Mouse (Mus musculus): ENCODE data around the gene Clstn1. TPM values are rescaled to one million over a fixed set of nuclear protein-coding genes. Genes with fewer than 3 reads are reported as not detected.

Gene Clstn1
- polyA plus RNA-seq, 1 experiment from 2014 or later, result 34.3 TPM

DNA sequence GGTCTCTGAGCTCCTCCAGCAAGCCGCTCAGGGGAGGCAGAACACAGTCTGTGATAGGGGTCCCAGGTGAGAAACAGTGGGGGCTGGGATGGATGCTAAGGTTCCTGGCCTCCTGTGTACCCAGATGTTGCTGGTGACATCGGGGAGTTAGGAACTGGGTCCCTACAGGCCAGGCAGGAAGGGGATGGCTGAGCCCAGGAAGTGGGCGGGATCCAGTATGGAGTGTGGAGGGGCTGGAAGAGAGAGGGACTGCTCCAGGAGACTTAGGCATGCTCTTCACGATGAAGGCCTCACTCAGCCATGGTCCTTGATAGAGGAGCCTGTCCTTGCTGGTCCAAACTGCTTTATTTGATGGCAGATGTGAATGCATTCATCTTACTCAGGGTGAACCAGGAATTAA, 13.9 kb downstream of the Clstn1 start:
- Histone ChIP-seq H3K4me2 (replicated peaks; ENCODE audit: low read depth) (no peak overlapping the region), H3K27me3 (replicated peaks; ENCODE audit: control insufficient read depth, insufficient read depth, low read length) (no peaks in the 10 kb centered on the region), H3K27ac (ENCODE audit: low read depth, low read length) (no peak overlapping the region), H3K9me3 (ENCODE audit: control insufficient read depth) (no peaks in the 10 kb centered on the region), H3K36me3 (ENCODE audit: control insufficient read depth, insufficient read depth) (no peaks in the 10 kb centered on the region), H3K9ac (ENCODE audit: low read depth, low read length) (no peak overlapping the region), H3K4me1 (replicated peaks; ENCODE audit: control insufficient read depth, insufficient read depth, low read length) (no peaks in the 10 kb centered on the region; the same call in 1 of the 2 replicates), H3K4me3 (ENCODE audit: low read depth, low read length) (no peak overlapping the region)
- no peak for ATAC-seq
- WGBS, result 86% methylated on average over 4 of the region's 4 CpGs
- TF ChIP-seq CTCF (IDR thresholded peaks at IDR 0.05; ENCODE audit: low read depth), result no peak

DNA sequence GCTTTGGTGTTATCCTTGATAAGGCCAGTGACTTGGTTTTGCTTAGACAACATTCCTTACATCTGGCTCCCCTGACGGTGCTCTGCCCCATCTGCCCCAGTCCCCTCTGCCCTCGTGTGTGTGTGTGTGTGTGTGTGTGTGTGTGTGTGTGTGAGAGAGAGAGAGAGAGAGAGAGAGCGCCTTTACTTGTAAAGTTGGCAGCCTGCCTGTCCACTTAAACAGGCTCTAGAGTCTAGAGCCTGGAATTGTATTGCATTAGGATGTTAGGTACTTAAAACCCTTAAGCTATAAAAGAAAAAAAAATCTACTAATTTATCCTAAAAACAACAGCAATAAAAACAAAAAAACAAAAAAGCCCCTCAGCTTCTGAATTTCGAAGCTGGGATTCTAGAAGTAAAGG, 15.2 kb downstream of the Clstn1 start:
- Histone ChIP-seq H3K9me3 (ENCODE audit: control insufficient read depth) (no peaks in the 10 kb centered on the region), H3K27ac (ENCODE audit: low read depth, low read length) (no peak overlapping the region), H3K4me2 (replicated peaks; ENCODE audit: low read depth) (no peak overlapping the region), H3K4me1 (replicated peaks; ENCODE audit: control insufficient read depth, insufficient read depth, low read length) (no peaks in the 10 kb centered on the region; the same call in 1 of the 2 replicates), H3K27me3 (replicated peaks; ENCODE audit: control insufficient read depth, insufficient read depth, low read length) (no peaks in the 10 kb centered on the region), H3K36me3 (ENCODE audit: control insufficient read depth, insufficient read depth) (no peaks in the 10 kb centered on the region; the same call in 1 of the 2 replicates), H3K4me3 (ENCODE audit: low read depth, low read length) (no peak overlapping the region), H3K9ac (ENCODE audit: low read depth, low read length) (no peak overlapping the region)
- 23% methylated on average over 4 of the region's 4 CpGs for WGBS
- ATAC-seq, result no peak
- no peak for TF ChIP-seq CTCF (IDR thresholded peaks at IDR 0.05; ENCODE audit: low read depth)

DNA sequence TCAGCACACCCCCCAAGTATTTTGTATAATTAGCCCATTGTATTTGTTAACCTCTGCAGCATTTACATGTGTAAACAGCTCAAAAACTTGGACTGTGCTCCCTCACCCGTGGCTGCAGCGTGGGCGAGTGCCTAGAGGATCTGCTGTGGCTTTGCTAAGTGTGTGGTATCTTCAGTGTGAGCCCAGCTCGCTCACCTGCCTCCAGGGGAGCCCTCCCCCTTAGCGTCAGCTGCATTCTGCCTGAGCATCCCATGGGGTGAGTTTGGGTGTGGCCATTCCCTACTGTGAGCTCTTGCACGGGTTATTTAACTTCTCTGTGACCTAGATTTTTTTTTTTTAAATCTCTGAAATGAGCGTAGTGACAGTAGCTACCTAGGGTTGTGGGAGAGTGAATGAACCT, 16.0 kb downstream of the Clstn1 start:
- Histone ChIP-seq H3K27ac (ENCODE audit: low read depth, low read length) (no peak overlapping the region), H3K4me1 (replicated peaks; ENCODE audit: control insufficient read depth, insufficient read depth, low read length) (no peaks in the 10 kb centered on the region; the same call in 1 of the 2 replicates)
- 44% methylated on average over 7 of the region's 7 CpGs for WGBS

DNA sequence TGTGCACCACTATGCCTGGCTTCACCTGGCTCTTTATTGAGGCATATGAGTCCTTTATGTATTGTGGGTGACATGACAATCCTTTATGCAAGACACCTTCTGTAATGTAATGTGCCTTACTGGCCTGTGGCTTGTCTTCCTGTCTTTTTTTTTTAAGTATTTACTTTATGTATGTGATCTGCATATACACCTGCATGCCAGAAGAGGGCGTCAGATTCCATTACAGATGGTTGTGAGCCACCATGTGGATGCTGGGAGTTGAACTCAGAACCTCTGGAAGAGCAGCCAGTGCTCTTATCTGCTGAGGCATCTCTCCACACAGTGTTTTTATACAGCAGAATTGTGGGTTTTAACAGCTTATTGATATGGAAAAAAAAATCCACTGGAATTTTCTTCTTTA, 17.6 kb downstream of the Clstn1 start:
- Histone ChIP-seq H3K4me1 (replicated peaks; ENCODE audit: control insufficient read depth, insufficient read depth, low read length) (no peaks in the 10 kb centered on the region; the same call in none of the 2 replicates), H3K4me2 (replicated peaks; ENCODE audit: low read depth) (no peak overlapping the region), H3K9ac (ENCODE audit: low read depth, low read length) (no peak overlapping the region), H3K27me3 (replicated peaks; ENCODE audit: control insufficient read depth, insufficient read depth, low read length) (no peaks in the 10 kb centered on the region), H3K9me3 (ENCODE audit: control insufficient read depth) (no peaks in the 10 kb centered on the region), H3K4me3 (ENCODE audit: low read depth, low read length) (no peak overlapping the region), H3K27ac (ENCODE audit: low read depth, low read length) (no peak overlapping the region), H3K36me3 (ENCODE audit: control insufficient read depth, insufficient read depth) (no peaks in the 10 kb centered on the region; the same call in 1 of the 2 replicates)
- ATAC-seq, result no peak
- peak; percentile 22; the same call in 1 of the 2 replicates for TF ChIP-seq CTCF (IDR thresholded peaks at IDR 0.05; ENCODE audit: low read depth)
- WGBS, result 58% methylated on average over 1 of the region's 1 CpGs

More for the DNA sequence above, 16.0 kb downstream of the Clstn1 start:
- H3K4me2 ChIP-seq (replicated peaks; ENCODE audit: low read depth), result no peak overlapping the region
- H3K9me3 ChIP-seq (ENCODE audit: control insufficient read depth), result no peaks in the 10 kb centered on the region
- no peak overlapping the region for H3K4me3 ChIP-seq (ENCODE audit: low read depth, low read length)
- ATAC-seq, result no peak
- no peaks in the 10 kb centered on the region for H3K27me3 ChIP-seq (replicated peaks; ENCODE audit: control insufficient read depth, insufficient read depth, low read length)
- TF ChIP-seq CTCF (IDR thresholded peaks at IDR 0.05; ENCODE audit: low read depth), result no peak
- H3K36me3 ChIP-seq (ENCODE audit: control insufficient read depth, insufficient read depth), result no peaks in the 10 kb centered on the region; the same call in 1 of the 2 replicates
- no peak overlapping the region for H3K9ac ChIP-seq (ENCODE audit: low read depth, low read length)

DNA sequence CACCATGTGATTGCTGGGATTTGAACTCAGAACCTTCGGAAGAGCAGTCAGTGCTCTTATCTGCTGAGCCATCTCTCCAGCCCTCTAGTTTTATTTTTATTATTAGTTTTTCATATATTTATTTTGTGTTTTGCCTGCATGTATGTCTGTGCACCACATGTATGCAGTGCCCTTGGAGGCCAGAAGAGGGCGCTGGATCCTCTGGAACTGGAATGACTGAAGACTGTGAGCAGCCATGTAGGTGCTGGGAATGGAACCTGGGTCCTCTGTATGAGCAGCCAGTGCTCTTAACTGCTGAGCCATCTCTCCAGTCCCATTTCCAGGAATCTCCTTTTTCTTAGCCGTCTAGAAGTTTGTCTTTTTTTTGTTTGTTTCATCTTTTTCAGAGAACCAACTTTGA, 18.2 kb downstream of the Clstn1 start:
- no peaks in the 10 kb centered on the region for H3K9me3 ChIP-seq (ENCODE audit: control insufficient read depth)
- peak; percentile 56 for TF ChIP-seq CTCF (IDR thresholded peaks at IDR 0.05; ENCODE audit: low read depth)
- no peak overlapping the region for H3K27ac ChIP-seq (ENCODE audit: low read depth, low read length)
- no peak overlapping the region for H3K4me2 ChIP-seq (replicated peaks; ENCODE audit: low read depth)
- H3K27me3 ChIP-seq (replicated peaks; ENCODE audit: control insufficient read depth, insufficient read depth, low read length), result no peaks in the 10 kb centered on the region
- no peak overlapping the region for H3K9ac ChIP-seq (ENCODE audit: low read depth, low read length)
- no peaks in the 10 kb centered on the region; the same call in 1 of the 2 replicates for H3K36me3 ChIP-seq (ENCODE audit: control insufficient read depth, insufficient read depth)
- no peaks in the 10 kb centered on the region; the same call in none of the 2 replicates for H3K4me1 ChIP-seq (replicated peaks; ENCODE audit: control insufficient read depth, insufficient read depth, low read length)
- WGBS, result 81% methylated on average over 3 of the region's 3 CpGs
- ATAC-seq, result no peak
- no peak overlapping the region for H3K4me3 ChIP-seq (ENCODE audit: low read depth, low read length)

DNA sequence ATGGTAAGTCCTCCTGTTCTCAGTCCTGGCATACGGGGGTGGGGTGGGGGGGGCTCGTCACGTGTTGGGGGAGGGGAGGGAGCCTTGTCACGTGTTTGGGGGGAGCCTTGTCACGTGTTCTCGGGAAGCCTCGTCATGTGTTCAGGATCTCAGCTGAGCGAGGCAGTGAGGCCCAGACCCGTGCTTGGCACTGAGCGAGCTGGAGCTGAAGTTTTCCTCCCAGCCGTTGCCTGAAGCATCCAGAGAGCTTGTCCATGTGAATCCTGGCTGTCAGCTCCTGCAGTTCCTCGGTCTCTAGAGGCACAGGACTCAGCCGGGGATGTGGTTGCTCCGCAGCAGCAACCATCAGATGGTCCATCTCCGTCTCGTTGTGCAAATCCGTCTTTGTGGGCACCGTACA, 19.8 kb downstream of the Clstn1 start:
- 87% methylated on average over 18 of the region's 18 CpGs for WGBS
- Histone ChIP-seq H3K4me1 (replicated peaks; ENCODE audit: control insufficient read depth, insufficient read depth, low read length) (no peaks in the 10 kb centered on the region; the same call in none of the 2 replicates), H3K9ac (ENCODE audit: low read depth, low read length) (no peak overlapping the region), H3K9me3 (ENCODE audit: control insufficient read depth) (no peaks in the 10 kb centered on the region), H3K4me2 (replicated peaks; ENCODE audit: low read depth) (no peak overlapping the region), H3K27me3 (replicated peaks; ENCODE audit: control insufficient read depth, insufficient read depth, low read length) (no peaks in the 10 kb centered on the region), H3K4me3 (ENCODE audit: low read depth, low read length) (no peak overlapping the region), H3K36me3 (ENCODE audit: control insufficient read depth, insufficient read depth) (no peaks in the 10 kb centered on the region; the same call in 1 of the 2 replicates), H3K27ac (ENCODE audit: low read depth, low read length) (no peak overlapping the region)
- ATAC-seq, result no peak
- no peak for TF ChIP-seq CTCF (IDR thresholded peaks at IDR 0.05; ENCODE audit: low read depth)
